Mouse (Mus musculus) kidney, adult 18-20 months (tissue): ENCODE measurements at regions not wholly inside any gene's neighbourhood (a gene's known extent, or its start where the extent isn't known, plus 50 kb on each side); places are given as distances from the start of the nearest gene placed in this dataset.

ENCODE experiments used
- DNase-seq: peaks from one replicate; pipeline ENCODE4 v3.0.0; 2021

DNA sequence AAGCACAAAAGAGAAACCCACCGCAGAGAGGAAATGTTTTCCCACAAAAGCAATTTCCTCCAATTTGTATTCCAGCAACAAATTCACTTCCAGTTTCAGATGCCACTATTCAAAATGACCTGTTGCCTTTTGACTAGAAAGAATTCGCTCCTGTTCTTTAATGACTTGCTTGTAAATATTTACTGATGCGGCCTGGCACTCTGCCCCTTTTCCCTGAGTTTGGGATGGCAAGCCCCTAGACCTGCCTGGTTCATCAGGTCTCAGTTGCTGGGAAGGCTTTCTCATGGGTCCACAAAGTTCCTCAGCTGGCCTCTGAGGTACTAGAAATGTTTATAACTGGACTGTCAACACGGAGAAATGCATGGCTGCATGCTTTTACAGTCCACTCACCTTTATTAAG lies 161.7 kb upstream of the Phactr1 start:
- no peak for DNase-seq

DNA sequence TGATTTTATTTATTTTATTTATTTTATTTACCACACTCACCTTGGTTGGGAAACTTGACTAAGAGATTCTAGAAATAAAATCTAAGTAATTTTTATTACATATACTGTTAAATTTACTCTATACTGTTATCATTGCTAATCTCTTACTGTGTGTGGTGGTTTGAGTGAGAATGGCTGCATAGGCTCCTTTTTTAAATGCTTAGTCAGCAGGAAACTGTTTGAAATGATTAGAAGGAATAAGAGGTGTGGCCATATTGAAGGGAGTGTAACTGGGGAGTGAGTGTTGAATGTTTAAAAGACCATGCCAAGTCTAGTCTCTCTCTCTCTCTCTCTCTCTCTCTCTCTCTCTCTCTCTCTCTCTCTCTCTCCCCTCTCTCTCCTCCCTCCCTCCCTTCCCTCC lies 157.9 kb upstream of the Phactr1 start:
- no peak for DNase-seq

DNA sequence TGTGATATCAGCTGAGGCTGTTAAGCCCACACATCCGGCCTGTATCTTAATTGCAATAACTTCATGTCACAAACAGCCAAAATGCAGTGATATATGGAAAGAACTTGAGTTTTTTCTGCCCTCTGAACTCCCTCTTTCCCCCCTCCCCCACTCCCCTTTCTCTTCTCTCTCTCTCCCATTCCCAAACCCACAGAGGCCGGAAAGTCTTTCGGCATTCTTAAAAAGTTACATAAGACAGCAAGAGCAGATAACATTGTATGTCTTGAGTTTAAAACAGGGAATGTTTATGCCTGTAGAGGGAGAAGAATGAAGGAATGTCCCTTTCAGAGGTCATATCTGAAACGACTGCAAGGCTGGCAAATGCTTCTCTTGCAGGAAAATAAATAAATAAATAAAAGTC lies 154.3 kb upstream of the Phactr1 start:
- DNase-seq: no peak

DNA sequence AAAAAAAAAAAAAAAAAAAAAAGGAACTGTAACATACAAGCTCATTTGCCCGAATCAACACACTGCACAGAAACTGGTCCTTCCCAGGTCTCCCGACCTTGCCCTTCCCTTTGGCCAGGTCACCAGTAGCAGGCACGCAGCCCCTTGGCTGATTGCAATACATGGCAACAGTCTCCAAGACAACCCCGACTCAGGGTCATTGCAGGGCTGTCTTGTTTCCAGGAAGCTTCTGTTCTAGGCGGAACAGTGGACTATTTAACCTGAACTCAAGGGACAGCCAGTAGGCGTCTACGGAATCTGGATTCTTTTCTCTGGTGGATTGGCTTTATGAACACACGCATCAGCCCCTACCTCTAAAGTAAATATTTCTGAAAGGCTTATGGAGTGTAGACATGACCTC lies 153.5 kb upstream of the Phactr1 start:
- DNase-seq: peak; percentile 44

DNA sequence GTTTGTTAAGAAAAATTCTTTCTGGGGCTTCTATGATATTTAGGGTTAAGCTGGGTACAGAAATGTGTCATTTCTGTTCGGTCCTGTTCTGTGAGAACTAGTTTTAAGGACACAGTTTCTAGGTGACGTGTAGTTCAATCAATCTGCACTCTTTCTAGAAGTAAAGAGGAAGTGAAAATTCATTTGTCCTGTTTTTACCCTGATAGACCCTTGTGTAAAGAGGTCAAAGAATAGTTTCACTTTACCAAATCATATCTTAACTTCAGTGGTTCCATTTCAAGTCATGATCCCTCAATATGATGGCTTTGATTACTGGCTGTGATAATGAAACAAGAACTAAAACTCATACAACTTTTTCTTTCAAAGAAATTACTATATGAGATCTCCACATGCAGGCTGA lies 152.3 kb upstream of the Phactr1 start:
- DNase-seq: no peak

DNA sequence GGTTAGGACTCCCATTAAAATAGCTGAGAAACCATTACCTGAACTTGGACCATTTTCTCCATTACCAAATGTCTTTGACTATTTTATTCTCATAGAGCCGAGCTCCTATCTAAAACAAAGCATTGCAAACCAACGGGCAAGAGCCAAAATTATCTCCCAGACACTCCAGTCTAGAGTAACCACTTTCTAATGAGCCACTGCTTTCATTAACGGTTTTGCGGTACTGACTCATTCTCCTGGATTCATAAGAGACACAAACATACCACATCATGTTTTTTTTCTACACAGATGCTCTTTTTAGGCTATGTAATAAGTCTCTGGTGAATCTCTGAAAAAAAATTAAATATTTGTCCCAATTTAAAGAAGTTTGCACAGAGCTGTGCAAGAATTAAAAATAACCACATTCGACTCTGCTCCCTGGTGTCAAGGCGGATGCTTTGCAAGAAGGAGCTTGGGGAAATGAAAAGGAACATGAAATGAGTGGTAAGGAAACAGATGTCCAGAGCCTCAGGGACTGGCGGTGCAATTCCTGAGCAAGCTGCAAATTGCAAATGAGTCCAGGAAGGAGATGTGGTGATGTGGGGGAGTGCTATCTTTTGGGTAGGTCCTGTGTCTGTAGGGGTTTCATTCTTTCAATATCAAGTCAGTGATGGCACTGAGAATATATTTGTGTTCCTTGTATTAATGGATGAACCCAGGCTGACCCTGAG lies 143.8 kb upstream of the Phactr1 start:
- no peak for DNase-seq

DNA sequence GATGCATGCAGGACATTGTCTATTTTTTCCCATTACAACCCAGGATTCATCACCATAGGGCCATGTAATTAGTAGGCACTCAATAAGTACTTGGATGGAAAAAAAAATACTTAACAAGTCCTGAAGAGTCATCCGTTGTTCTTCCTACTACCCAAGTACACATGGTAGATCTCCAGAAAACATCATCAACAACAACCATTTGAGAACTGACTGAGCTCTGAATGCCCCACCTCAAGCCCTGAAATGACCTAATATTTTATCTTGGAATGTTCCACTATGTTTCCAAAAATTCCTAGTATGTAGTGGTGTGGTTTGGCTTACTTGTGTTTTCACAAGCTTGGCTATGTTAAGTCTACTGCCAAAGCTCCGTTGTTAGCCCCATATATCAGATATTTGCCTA lies 142.4 kb upstream of the Phactr1 start:
- DNase-seq: no peak

DNA sequence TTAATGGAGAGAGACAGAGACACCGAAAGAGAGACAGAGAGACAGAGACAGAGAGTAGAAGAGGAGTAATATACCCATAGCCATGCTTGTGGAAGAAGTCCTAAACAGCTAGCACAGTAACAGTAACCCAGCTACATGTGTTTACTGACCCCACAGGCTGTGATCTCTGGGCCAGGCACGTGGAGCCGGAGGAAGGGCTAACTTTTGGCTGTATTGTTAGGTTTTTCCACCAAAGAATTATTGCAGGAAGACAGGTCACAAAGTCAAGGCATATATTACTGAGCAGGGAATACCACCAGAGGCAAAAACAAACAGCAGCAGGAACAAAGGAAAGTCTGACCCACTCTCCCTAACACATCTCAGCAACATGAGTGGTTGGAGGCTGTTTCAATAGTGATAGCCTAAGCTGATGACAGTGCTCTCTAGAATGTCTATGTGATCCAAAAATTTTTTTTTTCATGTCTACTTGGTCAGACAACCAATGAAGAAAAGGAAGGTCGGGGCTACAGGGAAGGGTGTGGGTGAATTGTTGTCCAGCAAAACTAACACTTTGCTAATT lies 135.8 kb upstream of the Phactr1 start:
- DNase-seq: peak; percentile 6

DNA sequence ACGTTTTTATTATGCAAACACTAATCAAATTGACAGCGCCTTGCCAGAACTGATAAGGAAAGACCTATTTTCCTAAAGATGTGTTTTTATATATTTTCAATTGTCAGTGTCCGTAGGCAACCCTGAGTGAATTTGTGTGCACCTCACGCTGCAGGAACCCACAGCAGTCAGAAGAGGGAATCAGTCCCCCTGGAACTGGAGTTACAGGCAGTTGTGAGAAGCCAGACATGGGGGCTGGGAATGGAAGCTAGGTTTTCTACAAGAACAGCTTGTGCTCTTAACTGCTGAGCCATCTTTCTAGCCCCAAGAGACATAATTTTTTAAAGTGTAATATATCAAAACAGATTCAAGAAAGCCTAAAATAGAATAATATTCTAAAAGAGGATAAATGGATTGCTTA lies 134.0 kb upstream of the Phactr1 start:
- no peak for DNase-seq

DNA sequence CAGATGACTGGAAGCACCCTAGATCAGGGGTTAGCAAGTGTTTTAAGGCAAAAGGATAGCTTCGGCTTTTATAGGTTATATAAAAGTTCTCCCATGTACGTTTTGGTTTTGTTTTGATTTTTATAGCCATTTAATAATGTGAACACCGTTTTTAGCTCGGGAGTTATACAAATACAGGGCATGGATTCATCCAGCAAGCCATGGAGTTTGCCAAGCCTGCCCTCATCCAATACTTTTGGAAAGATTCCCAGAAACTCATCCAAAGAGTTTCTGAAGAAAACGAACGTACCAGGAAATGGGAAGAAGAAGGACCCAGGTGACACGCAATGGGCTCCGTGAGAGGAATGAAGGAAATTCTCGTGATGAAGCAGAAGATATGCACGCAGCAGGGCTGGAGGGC lies 133.6 kb upstream of the Phactr1 start:
- DNase-seq: no peak

DNA sequence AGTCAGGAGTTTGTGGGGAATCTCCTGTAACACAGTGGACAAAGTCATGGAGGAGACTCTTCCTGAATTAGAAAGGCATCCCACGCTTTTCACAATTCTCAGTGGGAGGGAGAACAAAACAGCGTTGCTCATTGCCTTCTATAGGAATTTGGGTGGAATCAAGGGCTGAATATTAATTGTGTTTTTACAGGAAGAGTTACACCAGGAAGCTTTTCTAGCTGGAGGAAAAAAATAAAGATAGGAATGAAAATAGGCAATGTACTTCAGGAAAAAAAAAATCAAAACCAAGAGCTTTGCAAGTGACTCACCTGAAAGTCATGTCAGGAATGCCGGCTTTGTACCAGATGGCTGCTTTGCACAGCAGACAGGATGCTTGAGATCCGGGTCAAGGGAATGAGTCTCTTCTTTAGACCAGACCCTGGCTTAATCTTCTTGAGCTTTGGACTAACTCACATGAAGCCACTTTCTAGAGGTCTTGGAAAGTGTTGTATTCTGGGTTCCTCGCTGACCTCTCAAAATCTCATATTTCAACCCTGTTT lies 131.3 kb upstream of the Phactr1 start:
- no peak for DNase-seq

DNA sequence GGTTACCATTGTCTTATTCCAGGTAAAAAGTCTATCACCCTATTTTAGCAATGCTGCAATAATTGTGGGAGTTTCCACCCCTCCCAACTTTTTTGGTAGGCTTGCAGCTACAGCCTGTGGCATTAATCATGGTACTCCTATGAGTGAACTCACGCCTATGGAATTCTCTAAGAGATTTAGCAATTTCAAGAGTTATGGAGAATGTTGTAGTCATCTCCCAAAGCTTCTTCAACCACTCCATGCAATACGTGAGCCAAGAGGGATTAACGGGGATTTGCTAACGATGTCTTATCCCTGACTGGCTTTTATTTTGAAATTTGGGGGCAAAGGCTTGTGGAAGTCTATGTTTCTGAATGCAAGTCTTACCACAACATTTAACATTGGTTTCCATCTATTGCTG lies 125.5 kb upstream of the Phactr1 start:
- no peak for DNase-seq

DNA sequence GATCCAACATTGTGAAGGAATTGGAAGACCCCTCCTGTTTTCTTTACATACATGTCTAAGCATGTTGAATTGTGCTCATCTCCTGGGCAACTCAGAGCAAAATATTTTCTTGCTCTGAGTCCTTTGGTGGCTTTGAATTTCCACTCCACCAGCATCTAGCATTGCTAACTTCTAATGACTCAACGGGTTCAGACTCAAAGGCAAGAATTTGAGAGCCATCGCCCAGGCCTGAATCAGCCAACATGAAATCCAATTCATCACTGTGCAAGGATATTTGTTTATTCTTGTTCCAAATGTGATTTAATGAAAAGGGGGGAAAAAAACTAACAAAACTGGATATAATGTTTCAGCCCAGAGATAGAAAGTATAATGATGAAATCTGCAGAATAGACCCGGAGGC lies 121.9 kb upstream of the Phactr1 start:
- no peak for DNase-seq

DNA sequence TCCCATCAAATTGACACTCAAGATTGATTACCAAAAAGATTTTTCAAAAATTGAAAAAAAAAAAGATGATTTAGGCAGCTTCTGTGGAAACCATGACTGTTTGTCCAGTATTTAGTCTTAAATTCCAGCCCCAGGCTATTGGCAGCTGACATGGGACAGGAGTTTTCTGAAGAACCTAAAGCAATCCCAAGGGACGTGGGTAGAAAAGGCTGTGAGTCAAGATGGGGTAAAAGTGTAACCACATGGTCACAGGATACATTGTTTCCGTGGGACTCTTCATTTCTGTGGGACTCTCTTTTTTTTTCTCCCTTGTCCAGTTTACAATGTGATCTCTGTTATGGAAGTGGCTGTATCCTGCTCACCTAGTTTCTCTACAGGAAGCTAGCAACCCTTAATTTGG lies 119.0 kb upstream of the Phactr1 start:
- no peak for DNase-seq

DNA sequence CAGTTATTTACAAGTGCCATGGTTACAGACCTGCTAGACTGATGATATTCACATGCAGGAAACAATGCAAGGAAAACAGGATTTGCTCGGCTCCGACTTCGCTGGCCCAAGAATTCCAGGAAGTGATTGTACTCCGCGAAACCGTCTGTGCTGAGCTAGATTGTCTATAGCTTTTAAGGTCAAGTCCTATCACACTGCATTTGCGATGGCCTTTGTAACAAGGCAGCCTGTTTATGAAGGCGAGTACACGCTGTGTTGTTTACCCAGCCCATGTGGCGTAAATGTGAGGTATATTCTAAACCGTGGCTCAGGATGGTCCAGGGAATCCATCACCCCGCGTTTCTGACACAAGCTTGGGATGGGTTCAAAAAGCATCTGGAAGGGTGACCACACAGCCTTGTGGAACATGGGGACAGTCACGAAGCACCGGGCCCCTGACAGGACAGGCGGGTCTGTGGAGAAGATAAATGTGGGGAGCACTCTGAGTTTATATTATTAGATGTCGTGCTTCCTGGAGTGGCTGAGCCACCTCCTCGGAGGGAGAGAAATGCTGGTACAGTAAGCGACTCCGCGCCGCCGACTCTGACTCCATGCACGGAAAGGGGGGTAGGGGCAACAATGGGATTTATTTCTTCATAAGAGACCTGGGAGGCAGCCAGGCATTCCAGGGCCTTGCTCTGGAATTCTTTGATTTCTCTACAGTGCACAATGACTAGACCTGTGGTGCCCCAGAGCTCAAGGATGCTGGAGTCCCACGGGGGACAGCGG lies 114.9 kb upstream of the Phactr1 start:
- peak; percentile 29 for DNase-seq

DNA sequence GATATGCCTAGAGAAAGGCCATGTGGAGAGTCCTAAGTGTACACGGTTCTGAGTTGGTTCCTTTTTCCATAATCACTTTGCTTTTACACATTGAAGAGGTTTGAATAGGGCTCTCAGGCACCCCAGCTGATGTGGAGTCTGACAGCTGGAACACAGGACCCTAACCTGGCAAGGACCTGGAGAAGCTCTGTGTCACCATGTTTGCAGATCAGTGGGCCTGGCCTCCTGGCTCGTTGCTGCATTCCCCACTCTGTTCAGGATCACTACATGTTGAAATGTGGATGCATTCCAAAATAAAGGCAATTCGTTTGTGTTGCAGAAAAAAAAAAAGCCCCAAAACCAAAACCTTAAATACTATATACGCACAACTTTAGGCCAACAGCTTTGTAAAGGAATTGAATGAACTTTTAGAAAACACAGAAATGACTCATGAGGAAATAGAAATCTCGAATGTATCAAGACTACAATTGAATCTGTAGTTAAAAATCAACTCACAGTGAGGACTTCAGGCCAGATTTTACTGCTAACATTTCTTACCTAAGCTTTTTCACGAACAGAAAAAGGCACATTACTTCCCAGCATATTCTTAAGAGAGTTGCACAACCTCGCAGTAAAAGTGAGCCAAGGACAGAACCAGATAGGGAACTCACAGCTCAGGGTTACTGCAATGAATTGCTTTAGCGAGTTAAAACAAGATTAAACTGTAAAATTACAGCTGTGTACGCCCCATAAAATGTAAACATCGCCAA lies 109.6 kb upstream of the Phactr1 start:
- peak; percentile 21 for DNase-seq

DNA sequence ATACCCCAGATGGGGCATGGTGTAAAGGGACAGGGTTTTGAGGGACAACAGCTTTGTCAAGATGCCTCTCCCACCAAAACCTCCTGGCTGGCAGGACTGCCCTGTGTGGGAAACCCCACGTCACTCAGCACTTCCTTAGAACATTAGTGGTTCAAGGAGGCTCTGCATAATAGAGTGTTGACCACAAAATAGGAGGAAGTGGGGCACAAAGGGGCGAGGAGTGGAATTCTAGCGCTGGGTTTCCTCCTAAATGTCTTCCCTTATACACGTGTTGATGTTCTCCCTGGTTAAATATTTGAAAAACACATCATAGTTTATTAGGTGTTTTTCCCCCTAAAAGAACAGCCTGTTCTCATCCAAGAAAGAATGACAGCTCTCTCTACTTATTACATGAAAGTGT lies 106.2 kb upstream of the Phactr1 start:
- no peak for DNase-seq

DNA sequence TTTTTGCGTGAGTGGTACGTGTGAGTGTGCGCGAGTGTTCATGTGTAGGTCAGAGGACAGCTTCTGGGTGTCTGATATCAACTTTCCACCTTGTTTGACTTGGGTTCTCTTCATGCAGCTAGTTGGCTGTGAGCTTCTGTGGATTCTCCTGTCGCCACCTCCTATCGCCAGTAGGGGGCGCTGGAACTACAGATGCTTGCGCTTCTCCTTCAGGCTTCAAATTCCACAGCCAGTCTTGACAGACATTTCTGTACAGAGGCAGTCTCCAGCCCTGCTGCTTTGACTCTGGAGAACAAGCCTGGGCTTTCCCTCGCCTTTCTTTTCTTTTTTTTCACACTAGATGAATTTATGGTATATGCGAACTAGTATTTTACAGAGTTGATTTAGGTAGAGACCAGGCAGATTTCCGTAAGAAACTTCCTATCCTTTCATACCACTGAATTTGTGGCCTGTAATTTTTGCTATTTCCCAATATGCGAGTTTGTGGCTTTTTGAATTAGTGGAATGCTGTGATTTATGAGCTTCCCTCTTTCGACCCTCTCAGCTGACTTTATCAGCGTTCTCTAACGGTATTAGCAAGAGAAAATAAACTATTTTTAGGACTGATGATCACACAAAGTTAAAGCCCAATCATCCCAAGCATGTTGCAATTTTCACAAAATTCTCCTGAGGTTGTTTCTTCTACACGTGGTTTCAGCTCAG lies 104.5 kb upstream of the Phactr1 start:
- peak; percentile 84 for DNase-seq

DNA sequence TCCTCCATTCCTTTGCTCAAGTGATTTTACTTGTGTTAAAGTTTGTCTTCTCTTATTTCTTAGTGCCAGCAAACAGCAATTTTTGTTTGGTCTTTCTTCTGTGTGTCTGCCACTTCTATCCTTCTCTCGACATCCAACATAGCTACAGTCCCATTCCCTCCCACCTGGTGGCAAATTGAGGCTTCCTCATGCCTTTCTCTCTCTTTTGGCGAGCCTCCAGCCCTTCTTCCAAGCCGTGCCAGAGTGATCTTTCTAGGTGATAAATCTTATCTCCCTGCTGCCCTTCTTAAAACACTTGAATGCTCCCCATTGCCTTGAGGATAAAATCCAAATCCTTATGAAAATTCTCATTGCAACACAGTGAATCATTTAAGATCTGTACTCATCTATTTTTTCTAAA lies 101.0 kb upstream of the Phactr1 start:
- DNase-seq: no peak

DNA sequence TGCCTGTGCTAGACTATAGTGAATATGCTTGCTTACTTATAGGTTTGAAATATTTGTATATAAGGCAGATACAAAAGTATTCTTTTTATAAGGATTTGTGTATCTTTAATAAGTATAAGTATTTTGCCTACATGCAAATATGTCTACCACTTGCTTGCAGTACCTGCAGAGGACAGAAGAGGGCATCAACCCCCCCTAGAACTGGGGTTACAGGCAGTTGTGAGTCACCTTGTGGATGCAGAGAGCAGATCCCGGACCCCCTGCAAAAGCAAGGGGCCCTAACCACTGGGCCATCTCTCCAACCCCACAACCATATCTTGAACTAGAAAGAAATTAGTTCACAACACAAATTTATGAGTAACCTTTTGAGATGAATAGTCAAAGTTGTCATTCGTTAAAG lies 91.3 kb upstream of the Phactr1 start:
- DNase-seq: no peak

DNA sequence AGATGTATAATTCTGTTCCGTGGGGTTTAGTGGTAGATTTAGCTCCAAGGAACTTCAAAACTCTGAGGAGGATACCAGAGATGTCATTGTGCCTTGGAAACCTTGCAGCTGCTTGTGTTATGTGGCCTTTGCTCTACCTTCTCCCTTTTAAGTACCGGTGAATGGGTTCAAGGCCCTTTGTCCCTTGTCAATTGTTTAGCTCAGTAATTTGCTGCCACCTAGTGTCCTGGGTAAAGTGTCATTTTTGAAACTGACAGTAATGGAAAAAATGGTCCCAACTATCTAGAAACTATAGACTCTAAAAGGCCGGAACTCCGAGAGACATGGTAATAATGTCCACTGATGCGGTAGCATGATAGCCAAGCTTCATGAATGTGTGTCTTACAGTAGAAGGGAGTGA lies 90.8 kb upstream of the Phactr1 start:
- DNase-seq: peak; percentile 11

DNA sequence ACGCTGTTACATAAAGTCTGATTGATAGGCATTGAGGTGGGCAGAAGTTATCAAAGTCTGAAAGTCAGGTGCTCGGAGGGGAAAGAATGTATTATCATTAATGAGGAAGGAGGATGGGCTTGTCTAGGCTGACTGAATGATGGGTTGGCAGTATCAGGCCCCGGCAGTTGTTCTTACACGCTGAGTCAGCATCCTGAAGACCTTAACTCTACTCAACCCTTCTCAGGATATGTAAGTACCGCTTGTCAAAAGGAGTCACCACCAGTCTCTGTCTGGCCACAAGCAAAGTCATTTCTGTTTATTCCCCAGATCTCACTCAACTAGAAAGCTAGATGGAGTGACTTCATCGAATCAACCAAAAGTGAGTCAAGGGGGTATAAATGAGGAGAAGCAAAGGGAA lies 90.0 kb upstream of the Phactr1 start:
- DNase-seq: no peak

DNA sequence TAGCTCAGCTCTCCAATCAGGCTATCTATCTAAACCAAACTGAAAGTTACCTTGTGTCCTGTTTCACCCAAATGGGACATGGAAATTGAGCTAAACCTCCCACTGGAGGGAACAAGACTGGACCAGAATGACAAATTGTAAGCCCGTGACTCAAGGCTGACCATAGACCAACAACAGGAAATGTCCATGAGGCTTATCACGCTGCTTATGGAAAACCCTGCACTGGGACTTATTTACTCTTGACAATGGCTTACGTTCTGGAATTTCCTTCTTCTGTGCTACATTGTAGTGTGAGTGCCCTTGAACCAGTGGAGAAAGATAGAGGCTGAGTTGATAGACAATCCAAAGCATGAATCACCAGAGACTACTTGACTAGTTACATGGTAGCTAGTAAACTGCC lies 87.5 kb upstream of the Phactr1 start:
- DNase-seq: no peak
